Mouse (Mus musculus) G1E (cell line): Measurements from ENCODE around the gene Cggbp1. TPM values are rescaled to one million over a fixed set of nuclear protein-coding genes. Genes with fewer than 3 reads are reported as not detected.

Experiments used
- ATAC-seq: 2 replicates; pipeline ENCODE4 v1.8.0; 2016; ENCODE audit warnings: mild to moderate bottlenecking; ENCODE audit not compliant: insufficient number of reproducible peaks, poor library complexity, low FRiP score, severe bottlenecking; ENCODE audit errors: extremely low read depth
- DNase-seq: peaks from one replicate; pipeline ENCODE4 v3.0.0; 2012; ENCODE audit warnings: low spot score
- H3K27me3 ChIP-seq: 2 replicates; pipeline ENCODE4 v1.6.1; 2012; ENCODE audit warnings: mild to moderate bottlenecking, low read length, inconsistent platforms; ENCODE audit not compliant: insufficient read depth
- H3K36me3 ChIP-seq: replicated peaks from 2 replicates; pipeline ENCODE3; 2012; ENCODE audit warnings: mild to moderate bottlenecking, inconsistent platforms
- H3K4me1 ChIP-seq: 2 replicates; pipeline ENCODE4 v1.6.1; 2012; ENCODE audit warnings: low read depth, low read length, inconsistent platforms, mixed read lengths; ENCODE audit not compliant: insufficient read depth
- H3K4me3 ChIP-seq: 2 replicates; pipeline ENCODE4 v1.5.1; 2012; ENCODE audit warnings: low read depth, mild to moderate bottlenecking, inconsistent platforms, low read length, moderate library complexity, mixed read lengths
- H3K9me3 ChIP-seq: replicated peaks from 2 replicates; pipeline ENCODE4 v1.6.1; 2012; ENCODE audit warnings: inconsistent platforms
- CTCF ChIP-seq: IDR thresholded peaks from 2 replicates; pipeline ENCODE4 v1.5.1; 2012; ENCODE audit warnings: low read depth, low read length, inconsistent platforms, mixed read lengths
- GATA1 ChIP-seq: IDR thresholded peaks from 2 replicates; pipeline ENCODE4 v1.6.1; 2012; ENCODE audit warnings: borderline replicate concordance, low read length, inconsistent platforms, mixed read lengths
- GATA2 ChIP-seq: IDR thresholded peaks from 2 replicates; pipeline ENCODE4 v1.6.1; 2012; ENCODE audit warnings: low read depth, low read length, inconsistent platforms, borderline replicate concordance
- POLR2AphosphoS5 ChIP-seq: IDR thresholded peaks from 2 replicates; pipeline ENCODE4 v1.6.1; 2012; ENCODE audit warnings: low read depth, low read length, inconsistent platforms; ENCODE audit not compliant: insufficient replicate concordance
- TAL1 ChIP-seq: conservative IDR thresholded peaks from 2 replicates; pipeline ENCODE4 v1.6.1; 2012; ENCODE audit warnings: low read depth, low read length, inconsistent platforms, mixed read lengths
- polyA plus RNA-seq: library from polyadenylated mRNA; stranded (reverse); fragments of >175 nt; gene quantifications from 2 replicates; pipeline ENCODE4 v1.2.3, GENCODE M21; 2012
- total RNA-seq, 2 experiments: library from RNA; stranded (forward) in 1 of 2; stranded (reverse) in 1 of 2; fragments of 200-1000 nt in 1 of 2; fragments of >200 nt in 1 of 2; fragmentation: Nextera tagmentation in 1 of 2; gene quantifications; 2 replicates each; pipeline ENCODE4 v1.2.3; 2014 to 2017

Cggbp1 gene
- total and polyA plus RNA-seq, 3 experiments: 34.8 to 150 (median 76.4) TPM

DNA sequence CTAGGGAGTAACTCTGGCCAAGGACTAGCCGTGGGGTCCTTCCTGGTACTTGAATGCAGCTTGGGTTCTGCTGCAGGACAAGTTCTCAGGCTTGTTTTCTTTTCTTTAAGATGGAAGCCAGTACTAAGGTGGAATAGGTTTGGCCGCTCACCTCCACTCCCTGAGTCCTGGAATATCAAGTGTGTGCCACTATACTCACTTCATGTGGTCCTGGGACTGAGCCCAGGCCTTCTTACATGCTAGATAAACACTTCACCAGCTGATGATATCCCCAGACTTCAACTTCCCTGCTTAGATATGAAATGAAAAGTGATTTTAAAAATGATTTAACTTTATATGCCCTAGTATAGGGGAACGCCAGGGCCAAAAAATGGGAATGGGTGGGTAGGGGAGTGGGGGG, 25.5 kb downstream of the Cggbp1 start:
- no peak for ATAC-seq
- Histone ChIP-seq H3K4me3 (no peak overlapping the region), H3K36me3 (no peaks in the 10 kb centered on the region), H3K27me3 (no peaks in the 10 kb centered on the region), H3K4me1 (peaks cover 19% of the 10 kb centered on the region), H3K9me3 (no peaks in the 10 kb centered on the region)
- no peak for DNase-seq
- TF ChIP-seq GATA2: no peak

DNA sequence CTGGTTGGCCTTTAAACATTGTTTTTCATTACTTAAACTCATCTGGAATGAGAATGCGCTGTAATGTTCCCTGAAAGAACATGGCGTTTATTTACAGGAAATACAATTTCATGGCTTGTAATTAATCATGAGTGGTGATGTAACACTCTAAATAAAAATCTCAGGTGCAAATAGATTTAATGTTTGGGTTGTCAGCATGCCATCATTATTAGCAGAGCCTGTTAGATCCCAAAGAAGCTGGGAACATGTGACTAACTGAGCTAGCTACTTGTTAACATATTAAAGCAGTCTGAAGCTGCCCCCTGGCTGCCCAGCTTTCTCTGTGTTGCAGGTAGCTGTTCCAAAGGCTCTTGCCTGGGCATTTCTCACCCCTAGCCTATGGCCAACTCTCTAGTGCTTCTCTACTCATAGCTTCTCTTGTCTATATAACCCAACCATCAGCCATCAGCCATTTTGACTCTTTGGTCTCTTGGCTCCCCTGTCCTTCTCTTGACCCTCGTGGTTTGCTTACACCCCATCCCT, 26.9 kb downstream of the Cggbp1 start:
- Histone ChIP-seq H3K9me3 (no peaks in the 10 kb centered on the region), H3K36me3 (no peaks in the 10 kb centered on the region), H3K4me1 (peaks cover 17% of the 10 kb centered on the region), H3K27me3 (no peaks in the 10 kb centered on the region), H3K4me3 (no peak overlapping the region)
- ATAC-seq: no peak
- TF ChIP-seq CTCF (no peak), TAL1 (no peak), GATA1 (no peak), POLR2AphosphoS5 (no peak), GATA2 (no peak)
- DNase-seq: no peak

GRCm38 (mm10) chr16:64879735-64880134, 27.9 kb downstream of the Cggbp1 start:
- no peak for TF ChIP-seq TAL1
- TF ChIP-seq GATA2: no peak
- no peak for TF ChIP-seq POLR2AphosphoS5
- no peak for TF ChIP-seq GATA1
- no peak for TF ChIP-seq CTCF
- ATAC-seq: no peak
- no peak overlapping the region for H3K4me3 ChIP-seq
- H3K27me3 ChIP-seq: no peaks in the 10 kb centered on the region
- no peaks in the 10 kb centered on the region for H3K9me3 ChIP-seq
- DNase-seq: no peak
- no peaks in the 10 kb centered on the region for H3K36me3 ChIP-seq
- H3K4me1 ChIP-seq: peaks cover 20% of the 10 kb centered on the region

DNA sequence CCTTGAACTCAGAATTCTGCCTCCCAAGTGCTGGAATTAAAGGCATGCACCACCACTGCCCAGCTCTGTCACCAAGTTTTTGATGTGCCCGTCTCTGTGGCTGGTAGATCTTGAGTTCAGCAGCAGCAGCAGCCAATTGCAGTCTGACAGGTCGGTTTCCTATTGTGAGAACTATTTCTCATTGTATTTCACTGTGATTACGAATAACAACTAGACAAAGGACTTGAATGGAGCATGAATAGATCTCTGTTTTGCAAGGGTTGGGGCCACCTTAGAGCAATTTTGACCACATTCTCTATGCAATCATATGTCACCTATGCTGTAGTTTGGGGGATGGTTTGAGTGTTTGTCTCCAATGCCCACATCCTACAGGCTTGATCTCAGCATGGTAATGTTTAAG, 29.2 kb downstream of the Cggbp1 start:
- H3K27me3 ChIP-seq: no peaks in the 10 kb centered on the region
- no peaks in the 10 kb centered on the region for H3K9me3 ChIP-seq
- DNase-seq (no peak), ATAC-seq (no peak)
- H3K36me3 ChIP-seq: no peaks in the 10 kb centered on the region
- H3K4me1 ChIP-seq: peaks cover 18% of the 10 kb centered on the region
- H3K4me3 ChIP-seq: no peak overlapping the region
- TF ChIP-seq TAL1: no peak
- TF ChIP-seq POLR2AphosphoS5: no peak
- no peak for TF ChIP-seq GATA1
- TF ChIP-seq GATA2: no peak
- TF ChIP-seq CTCF: no peak

DNA sequence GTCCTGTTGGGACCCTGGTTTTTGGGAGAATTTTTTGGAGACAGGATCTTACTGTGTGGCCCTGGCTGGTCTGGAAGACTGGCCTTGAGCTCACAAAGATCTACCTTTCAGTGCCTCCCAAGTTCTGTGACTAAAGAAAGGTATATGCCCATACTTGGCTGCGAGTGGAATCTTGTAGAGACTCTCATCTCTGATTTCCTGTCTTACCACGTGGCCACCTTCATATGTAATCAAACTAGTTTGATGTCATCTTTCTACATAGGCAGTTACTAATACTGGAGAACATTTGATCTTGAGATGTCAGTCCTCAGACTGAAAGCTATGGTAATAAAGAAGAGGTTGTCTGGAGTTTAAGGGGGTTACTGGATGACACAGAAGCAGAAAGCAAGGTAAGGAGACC, 29.6 kb downstream of the Cggbp1 start:
- no peak for DNase-seq
- Histone ChIP-seq H3K9me3 (no peaks in the 10 kb centered on the region), H3K4me1 (peaks cover 14% of the 10 kb centered on the region), H3K36me3 (no peaks in the 10 kb centered on the region), H3K4me3 (no peak overlapping the region), H3K27me3 (no peaks in the 10 kb centered on the region)
- TF ChIP-seq CTCF (no peak), GATA1 (no peak), GATA2 (no peak), TAL1 (no peak), POLR2AphosphoS5 (no peak)
- no peak for ATAC-seq

- no peak for ATAC-seq
- H3K36me3 ChIP-seq: no peaks in the 10 kb centered on the region
- peaks cover 4% of the 10 kb centered on the region for H3K9me3 ChIP-seq
- H3K4me1 ChIP-seq: peaks cover 9% of the 10 kb centered on the region
- TF ChIP-seq TAL1 (no peak), GATA2 (no peak), POLR2AphosphoS5 (no peak), CTCF (no peak), GATA1 (no peak)
- no peaks in the 10 kb centered on the region for H3K27me3 ChIP-seq
- H3K4me3 ChIP-seq: no peak overlapping the region
- no peak for DNase-seq
These were observed 32.1 kb downstream of the Cggbp1 start for GRCm38 (mm10) chr16:64883896-64884295.

DNA sequence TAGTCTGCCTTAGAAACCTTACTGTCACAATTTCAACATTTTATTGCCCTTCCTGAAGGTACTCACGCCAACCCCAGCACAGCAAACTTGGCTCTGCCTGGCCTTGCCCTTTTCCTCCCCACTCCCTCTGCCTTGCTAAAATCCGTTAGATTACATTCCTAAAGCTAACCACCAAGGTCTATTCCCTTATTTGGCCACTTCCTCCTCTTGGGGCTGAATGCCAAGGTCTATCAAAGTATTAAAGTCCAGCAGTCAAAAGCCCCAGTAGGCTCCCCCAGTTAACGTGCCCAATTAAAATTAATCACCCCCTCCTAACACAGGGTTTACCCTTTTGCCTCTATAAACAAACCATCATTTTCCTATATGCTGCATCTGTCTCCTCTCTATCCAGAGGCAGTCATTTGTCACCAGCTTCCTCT, 32.6 kb downstream of the Cggbp1 start:
- ATAC-seq: 0 out of 2 replicates have a peak, but pooled peaks have one; percentile 8

More for the DNA sequence above, 32.6 kb downstream of the Cggbp1 start:
- H3K4me1 ChIP-seq: peaks cover 9% of the 10 kb centered on the region
- H3K9me3 ChIP-seq: peaks cover 7% of the 10 kb centered on the region
- H3K27me3 ChIP-seq: no peaks in the 10 kb centered on the region
- no peaks in the 10 kb centered on the region for H3K36me3 ChIP-seq
- TF ChIP-seq CTCF: no peak
- no peak for TF ChIP-seq GATA2
- TF ChIP-seq POLR2AphosphoS5: no peak
- TF ChIP-seq TAL1: no peak
- no peak for TF ChIP-seq GATA1
- no peak for DNase-seq
- H3K4me3 ChIP-seq: no peak overlapping the region
